Mouse (Mus musculus) MEL (cell line): ENCODE results near the gene Srebf2. TPM values are rescaled to one million over a fixed set of nuclear protein-coding genes. Genes with fewer than 3 reads are reported as not detected.

ENCODE experiments used
- DNase-seq: peaks from one replicate; pipeline ENCODE4 v3.0.0; 2011; ENCODE audit warnings: low read depth, low spot score
- H3K27ac ChIP-seq: 2 replicates; pipeline ENCODE4 v1.5.1; 2012; ENCODE audit warnings: low read depth, mild to moderate bottlenecking, control low read depth, low read length, moderate library complexity; ENCODE audit not compliant: control insufficient read depth
- H3K27me3 ChIP-seq, 2 experiments: fragments of 150-350 bp in 1 of 2; sonication (generic) in 1 of 2; 2 replicates each; pipeline ENCODE4 v1.6.1; 2012; ENCODE audit warnings: low read length in 2 of 2, mild to moderate bottlenecking in 2 of 2, improper control_type of control experiment in 1 of 2, moderate library complexity in 1 of 2; ENCODE audit not compliant: insufficient read depth in 2 of 2, control insufficient read depth in 1 of 2
- H3K36me3 ChIP-seq, 2 experiments: 2 replicates each; pipeline ENCODE4 v1.6.1; 2012 to 2014; ENCODE audit warnings: low read length in 2 of 2, improper control_type of control experiment in 1 of 2, inconsistent platforms in 1 of 2, mild to moderate bottlenecking in 1 of 2; ENCODE audit not compliant: insufficient read depth in 2 of 2, control insufficient read depth in 1 of 2
- H3K4me1 ChIP-seq, 2 experiments: fragments of 150-350 bp in 1 of 2; sonication (generic) in 1 of 2; 2 replicates each; pipeline ENCODE4 v1.6.1; 2012; ENCODE audit warnings: low read length in 2 of 2, improper control_type of control experiment in 1 of 2, mild to moderate bottlenecking in 1 of 2; ENCODE audit not compliant: insufficient read depth in 2 of 2, control insufficient read depth in 1 of 2
- H3K4me3 ChIP-seq, 2 experiments: fragments of 150-350 bp in 1 of 2; sonication (generic) in 1 of 2; 2 replicates each; pipeline ENCODE4 v1.5.1; 2012; ENCODE audit warnings: low read depth in 2 of 2, low read length in 2 of 2, mild to moderate bottlenecking in 2 of 2, moderate library complexity in 2 of 2, control low read depth in 1 of 2, improper control_type of control experiment in 1 of 2; ENCODE audit not compliant: control insufficient read depth in 1 of 2, insufficient read depth in 1 of 2
- H3K79me2 ChIP-seq: 2 replicates; pipeline ENCODE4 v1.6.1; 2012; ENCODE audit warnings: mild to moderate bottlenecking, low read length, moderate library complexity; ENCODE audit not compliant: control insufficient read depth, poor library complexity, insufficient read depth
- H3K9ac ChIP-seq: 2 replicates; pipeline ENCODE4 v1.6.1; 2012; ENCODE audit warnings: low read depth, mild to moderate bottlenecking, control low read depth, low read length, moderate library complexity; ENCODE audit not compliant: control insufficient read depth, poor library complexity, severe bottlenecking
- H3K9me3 ChIP-seq: fragments of 150-350 bp; sonication (generic); replicated peaks from 2 replicates; pipeline ENCODE4 v1.6.1; 2012; ENCODE audit warnings: mild to moderate bottlenecking, low read length, improper control_type of control experiment, moderate library complexity; ENCODE audit not compliant: insufficient read depth
- BHLHE40 ChIP-seq: IDR thresholded peaks from 2 replicates; pipeline ENCODE4 v1.6.1; 2012; ENCODE audit warnings: low read depth, mild to moderate bottlenecking, inconsistent platforms, low read length, improper control_type of control experiment, borderline replicate concordance
- CHD1 ChIP-seq: IDR thresholded peaks from 2 replicates; pipeline ENCODE4 v1.6.1; 2012; ENCODE audit warnings: low read depth, mild to moderate bottlenecking, inconsistent platforms, low read length, improper control_type of control experiment
- CTCF ChIP-seq, 3 experiments: IDR thresholded peaks in 2 of 3; conservative IDR thresholded peaks in 1 of 3; 2 replicates each; pipeline ENCODE4 v1.5.1; 2011 to 2012; ENCODE audit warnings: low read length in 3 of 3, low read depth in 2 of 3, mild to moderate bottlenecking in 2 of 3, improper control_type of control experiment in 1 of 3, inconsistent platforms in 1 of 3, mixed read lengths in 1 of 3, moderate library complexity in 1 of 3; ENCODE audit not compliant: control insufficient read depth in 1 of 3, insufficient read depth in 1 of 3, poor library complexity in 1 of 3, severe bottlenecking in 1 of 3
- ELF1 ChIP-seq: IDR thresholded peaks from 2 replicates; pipeline ENCODE4 v1.6.1; 2014; ENCODE audit warnings: low read depth, mild to moderate bottlenecking, inconsistent platforms, low read length, improper control_type of control experiment, moderate library complexity
- EP300 ChIP-seq, 2 experiments: IDR thresholded peaks; 2 replicates each; pipeline ENCODE4 v1.6.1; 2011; ENCODE audit warnings: improper control_type of control experiment in 2 of 2, low read length in 2 of 2, low read depth in 1 of 2, mild to moderate bottlenecking in 1 of 2
- GABPA ChIP-seq: IDR thresholded peaks from 2 replicates; pipeline ENCODE4 v1.6.1; 2012; ENCODE audit warnings: low read depth, mild to moderate bottlenecking, inconsistent platforms, low read length, improper control_type of control experiment, moderate library complexity
- HCFC1 ChIP-seq: IDR thresholded peaks from 2 replicates; pipeline ENCODE4 v1.6.1; 2012; ENCODE audit warnings: low read depth, mild to moderate bottlenecking, inconsistent platforms, low read length, improper control_type of control experiment, moderate library complexity
- JUND ChIP-seq: IDR thresholded peaks from 2 replicates; pipeline ENCODE4 v1.6.1; 2011; ENCODE audit warnings: low read depth, mild to moderate bottlenecking, improper control_type of control experiment, low read length
- KAT2A ChIP-seq: conservative IDR thresholded peaks from 2 replicates; pipeline ENCODE4 v1.6.1; 2012; ENCODE audit warnings: low read depth, low read length, improper control_type of control experiment, inconsistent platforms
- MAFK ChIP-seq: IDR thresholded peaks from 2 replicates; pipeline ENCODE4 v1.6.1; 2011; ENCODE audit warnings: low read depth, mild to moderate bottlenecking, low read length, improper control_type of control experiment, borderline replicate concordance
- MAZ ChIP-seq: IDR thresholded peaks from 2 replicates; pipeline ENCODE4 v1.6.1; 2012; ENCODE audit warnings: low read depth, mild to moderate bottlenecking, inconsistent platforms, low read length, improper control_type of control experiment
- MEF2A ChIP-seq: IDR thresholded peaks from 2 replicates; pipeline ENCODE4 v1.6.1; 2014; ENCODE audit warnings: low read depth, mild to moderate bottlenecking, inconsistent platforms, low read length, improper control_type of control experiment; ENCODE audit not compliant: poor library complexity, insufficient replicate concordance, severe bottlenecking; ENCODE audit errors: extremely low read depth
- MXI1 ChIP-seq: IDR thresholded peaks from 2 replicates; pipeline ENCODE4 v1.6.1; 2011; ENCODE audit warnings: mild to moderate bottlenecking, low read depth, low read length, improper control_type of control experiment
- MYC ChIP-seq: IDR thresholded peaks from 2 replicates; pipeline ENCODE4 v1.6.1; 2011; ENCODE audit warnings: low read depth, mild to moderate bottlenecking, low read length, improper control_type of control experiment, moderate library complexity
- NELFE ChIP-seq: IDR thresholded peaks from 2 replicates; pipeline ENCODE4 v1.6.1; 2011; ENCODE audit warnings: low read depth, low read length, improper control_type of control experiment
- POLR2A ChIP-seq, 2 experiments: IDR thresholded peaks; 2 replicates each; pipeline ENCODE4 v1.6.1; 2011 to 2012; ENCODE audit warnings: low read length in 2 of 2, mild to moderate bottlenecking in 2 of 2, control low read depth in 1 of 2, improper control_type of control experiment in 1 of 2, low read depth in 1 of 2, moderate library complexity in 1 of 2; ENCODE audit not compliant: control insufficient read depth in 1 of 2, insufficient read depth in 1 of 2, poor library complexity in 1 of 2
- POLR2AphosphoS5 ChIP-seq: IDR thresholded peaks from 2 replicates; pipeline ENCODE4 v1.6.1; 2012; ENCODE audit warnings: low read depth, borderline replicate concordance, mild to moderate bottlenecking, inconsistent platforms, low read length, moderate library complexity, mixed read lengths
- RCOR1 ChIP-seq: IDR thresholded peaks from 2 replicates; pipeline ENCODE4 v1.6.1; 2012; ENCODE audit warnings: low read depth, mild to moderate bottlenecking, inconsistent platforms, low read length, improper control_type of control experiment
- SMC3 ChIP-seq: IDR thresholded peaks from 2 replicates; pipeline ENCODE4 v1.6.1; 2011; ENCODE audit warnings: low read depth, low read length, improper control_type of control experiment
- TBP ChIP-seq: IDR thresholded peaks from 2 replicates; pipeline ENCODE4 v1.8.0; 2011; ENCODE audit warnings: low read depth, low read length, improper control_type of control experiment
- UBTF ChIP-seq: IDR thresholded peaks from 2 replicates; pipeline ENCODE4 v1.6.1; 2012; ENCODE audit warnings: low read depth, mild to moderate bottlenecking, inconsistent platforms, low read length, improper control_type of control experiment, moderate library complexity, borderline replicate concordance; ENCODE audit not compliant: insufficient read depth
- USF2 ChIP-seq, 2 experiments: IDR thresholded peaks; 2 replicates each; pipeline ENCODE4 v1.6.1; 2011 to 2012; ENCODE audit warnings: improper control_type of control experiment in 2 of 2, low read length in 2 of 2, borderline replicate concordance in 1 of 2, inconsistent platforms in 1 of 2, low read depth in 1 of 2, mild to moderate bottlenecking in 1 of 2; ENCODE audit not compliant: insufficient read depth in 1 of 2
- ZC3H11A ChIP-seq: IDR thresholded peaks from 2 replicates; pipeline ENCODE4 v1.6.1; 2012; ENCODE audit warnings: low read depth, mild to moderate bottlenecking, inconsistent platforms, low read length, improper control_type of control experiment
- ZKSCAN1 ChIP-seq: IDR thresholded peaks from 2 replicates; pipeline ENCODE4 v1.6.1; 2012; ENCODE audit warnings: low read depth, mild to moderate bottlenecking, inconsistent platforms, low read length, improper control_type of control experiment, moderate library complexity
- ZMIZ1 ChIP-seq: IDR thresholded peaks from 2 replicates; pipeline ENCODE4 v1.6.1; 2012; ENCODE audit warnings: low read depth, mild to moderate bottlenecking, inconsistent platforms, low read length, improper control_type of control experiment, moderate library complexity
- polyA plus RNA-seq, 2 experiments: library from polyadenylated mRNA; stranded (reverse) in 1 of 2; unstranded in 1 of 2; fragments of >175 nt in 1 of 2; fragments of >200 nt in 1 of 2; gene quantifications; 2 replicates each; pipeline versions ENCODE4 v1.2.1 to v1.2.4; 2012; ENCODE audit warnings: low replicate concordance in 2 of 2, low read depth in 1 of 2; ENCODE audit not compliant: insufficient read length in 2 of 2, insufficient read depth in 1 of 2, missing spikeins in 1 of 2
- total RNA-seq: library from RNA; depleted of rRNA; stranded (reverse); fragments of 300-350 nt; gene quantifications from 2 replicates; pipeline ENCODE4 v1.2.3, GENCODE M21; 2012

The Srebf2 gene
- total and polyA plus RNA-seq, 3 experiments = 40.5 to 161 TPM; not detected in 1

DNA sequence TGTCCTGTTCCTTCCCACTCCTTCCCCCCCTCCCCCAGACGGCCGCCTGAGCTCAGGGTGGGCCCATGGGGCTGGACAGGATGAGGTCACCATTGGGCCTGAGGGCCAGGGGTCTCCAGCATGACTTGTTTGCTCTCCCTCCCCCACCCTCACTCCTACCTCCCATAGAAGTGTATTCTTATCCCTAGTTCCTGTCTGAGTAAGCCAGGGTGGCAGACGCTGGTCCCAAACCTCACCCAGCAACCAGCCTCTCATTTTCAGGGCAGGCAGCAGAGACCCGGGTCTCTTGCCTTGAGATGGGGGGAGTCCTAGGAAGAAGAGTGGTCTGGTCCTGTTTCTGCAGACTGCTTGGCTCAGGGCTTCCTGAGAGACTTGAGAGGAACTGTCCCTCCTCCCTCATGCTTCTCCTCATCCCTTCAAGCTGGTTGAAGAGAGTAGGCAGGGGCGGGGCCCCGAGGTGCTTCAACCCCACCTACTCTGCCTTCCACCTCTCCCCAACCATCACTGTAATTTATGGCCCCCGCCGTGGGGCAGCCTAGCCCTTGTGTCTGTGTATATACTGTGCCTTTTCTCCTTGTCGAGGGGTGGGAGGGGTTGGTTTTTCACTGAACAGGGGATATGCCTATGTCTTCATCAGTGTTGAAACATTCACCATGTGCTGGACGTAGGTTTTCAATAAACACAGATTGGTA lies 57.8 kb downstream of the Srebf2 start:
- Histone ChIP-seq H3K4me1 (no peaks in the 10 kb centered on the region), H3K27me3 (no peaks in the 10 kb centered on the region), H3K79me2 (no peaks in the 10 kb centered on the region), H3K4me3 (no peak overlapping the region), H3K36me3 (peaks cover 0 to 2% of the 10 kb centered on the region in 2 experiments; a peak in 2 of 4 replicates), H3K9ac (no peak overlapping the region), H3K27ac (no peak overlapping the region), H3K9me3 (no peaks in the 10 kb centered on the region)
- TF ChIP-seq BHLHE40 (no peak), KAT2A (no peak), MXI1 (no peak), CHD1 (no peak), ZKSCAN1 (no peak), UBTF (no peak), HCFC1 (no peak), JUND (no peak), TBP (no peak), SMC3 (no peak), MAFK (no peak), CTCF (IDR thresholded peaks at IDR 0.05 in 2 of 3, conservative IDR thresholded peaks at IDR 0.05 in 1 of 3; ENCODE audit: control insufficient read depth in 1 of 3, insufficient read depth in 1 of 3, low read depth in 2 of 3, low read length in 3 of 3, poor library complexity in 1 of 3, severe bottlenecking in 1 of 3) (no peak), POLR2A (IDR thresholded peaks at IDR 0.05; ENCODE audit: control insufficient read depth in 1 of 2, insufficient read depth in 1 of 2, low read depth in 1 of 2, low read length in 2 of 2, poor library complexity in 1 of 2) (no peak), MYC (no peak), EP300 (IDR thresholded peaks at IDR 0.05; ENCODE audit: low read depth in 1 of 2, low read length in 2 of 2) (no peak), MEF2A (no peak), USF2 (IDR thresholded peaks at IDR 0.05; ENCODE audit: borderline replicate concordance in 1 of 2, insufficient read depth in 1 of 2, low read depth in 1 of 2, low read length in 2 of 2) (no peak)
- no peak for DNase-seq

- Histone ChIP-seq H3K27ac (no peak overlapping the region), H3K27me3 (no peaks in the 10 kb centered on the region)
These were observed 59.6 kb downstream of the Srebf2 start for GRCm38 (mm10) chr15:82206365-82207104.

More at GRCm38 (mm10) chr15:82206365-82207104, 59.6 kb downstream of the Srebf2 start:
- H3K4me1 ChIP-seq = no peaks in the 10 kb centered on the region
- H3K4me3 ChIP-seq = no peak overlapping the region
- H3K36me3 ChIP-seq = no peaks in the 10 kb centered on the region
- TF ChIP-seq MAZ = no peak
- TF ChIP-seq ELF1 = no peak
- TF ChIP-seq MXI1 = no peak
- TF ChIP-seq GABPA = no peak
- TF ChIP-seq POLR2AphosphoS5 = no peak
- TF ChIP-seq RCOR1 = no peak
- no peak for TF ChIP-seq ZC3H11A
- TF ChIP-seq NELFE = no peak
- no peak for TF ChIP-seq USF2 (IDR thresholded peaks at IDR 0.05; ENCODE audit: borderline replicate concordance in 1 of 2, insufficient read depth in 1 of 2, low read depth in 1 of 2, low read length in 2 of 2)
- no peak for TF ChIP-seq ZMIZ1
- no peaks in the 10 kb centered on the region for H3K9me3 ChIP-seq
- H3K79me2 ChIP-seq = no peaks in the 10 kb centered on the region
- H3K9ac ChIP-seq = no peak overlapping the region
- DNase-seq = no peak
